Mouse (Mus musculus) lung, embryonic 14.5 days (tissue): ENCODE results near the gene Tmod2. TPM values are rescaled to one million over a fixed set of nuclear protein-coding genes. Genes with fewer than 3 reads are reported as not detected.

Experiments used
- ATAC-seq: fragments of 200-750 bp; cut with Nextera tagmentation; 2 replicates; pipeline ENCODE4 v1.8.0; 2017; ENCODE audit warnings: mild to moderate bottlenecking, moderate TSS enrichment, moderate library complexity; ENCODE audit not compliant: insufficient read depth
- DNase-seq: peaks from one replicate; pipeline ENCODE4 v3.0.0-alpha.2; 2015
- H3K27ac ChIP-seq: fragments of 300-500 bp; sonication (generic); 2 replicates; pipeline ENCODE4 v1.5.1; 2014; ENCODE audit warnings: low read depth, mild to moderate bottlenecking, moderate library complexity
- H3K27me3 ChIP-seq: fragments of 300-500 bp; sonication (generic); 2 replicates; pipeline ENCODE4 v1.6.1; 2014; ENCODE audit warnings: low read length, control low read depth; ENCODE audit not compliant: insufficient read depth
- H3K36me3 ChIP-seq: fragments of 300-500 bp; sonication (generic); 2 replicates; pipeline ENCODE4 v1.6.1; 2014; ENCODE audit warnings: control low read depth; ENCODE audit not compliant: insufficient read depth
- H3K4me1 ChIP-seq: fragments of 300-500 bp; sonication (generic); 2 replicates; pipeline ENCODE4 v1.6.1; 2014; ENCODE audit warnings: antibody characterized with exemption, control low read depth; ENCODE audit not compliant: insufficient read depth
- H3K4me2 ChIP-seq: fragments of 300-500 bp; sonication (generic); 2 replicates; pipeline ENCODE4 v1.6.1; 2014; ENCODE audit warnings: mild to moderate bottlenecking
- H3K4me3 ChIP-seq: fragments of 300-500 bp; sonication (generic); 2 replicates; pipeline ENCODE4 v1.5.1; 2014; ENCODE audit warnings: low read depth, low read length
- H3K9ac ChIP-seq: fragments of 300-500 bp; sonication (generic); 2 replicates; pipeline ENCODE4 v1.6.1; 2014
- H3K9me3 ChIP-seq: fragments of 300-500 bp; sonication (generic); 2 replicates; pipeline ENCODE4 v1.6.1; 2016; ENCODE audit warnings: low read depth, low read length, control low read depth
- CTCF ChIP-seq: IDR thresholded peaks from 2 replicates; pipeline ENCODE4 v1.5.1; 2016; ENCODE audit warnings: antibody characterized with exemption, low read depth
- WGBS: fragments of 180-500 bp; shearing (Covaris S2); extraction: QIAGEN DNeasy Blood & Tissue Kit; methylation state at CpG from one replicate; pipeline ENCODE4 v1.1.7; 2014; 5-methylcytosine and 5-hydroxymethylcytosine counted together
- polyA plus RNA-seq: library from polyadenylated mRNA; unstranded; fragments of >200 nt; fragmentation: Nextera tagmentation; extraction: Ambion mirVana; gene quantifications from 2 replicates; pipeline ENCODE4 v1.2.1, GENCODE M21; 2014

The Tmod2 gene
- polyA plus RNA-seq, 1 experiment from 2014 or later: 8.0 TPM

GRCm38 (mm10) chr9:75589850-75590790 lies 21.0 kb downstream of the Tmod2 start:
- H3K27ac ChIP-seq: no peak overlapping the region
- no peak for TF ChIP-seq CTCF
- 78% methylated on average over 15 of the region's 15 CpGs for WGBS
- ATAC-seq (no peak), DNase-seq (no peak)
- no peaks in the 10 kb centered on the region for H3K9me3 ChIP-seq
- no peaks in the 10 kb centered on the region for H3K36me3 ChIP-seq
- H3K27me3 ChIP-seq: no peaks in the 10 kb centered on the region
- no peak overlapping the region for H3K9ac ChIP-seq
- H3K4me2 ChIP-seq: no peak overlapping the region
- H3K4me3 ChIP-seq: no peak overlapping the region
- no peaks in the 10 kb centered on the region for H3K4me1 ChIP-seq

GRCm38 (mm10) chr9:75581694-75582350 lies 29.3 kb downstream of the Tmod2 start:
- ATAC-seq (peak; percentile 38; the same call in 1 of the 2 replicates), DNase-seq (peak; percentile 78)
- WGBS: 48% methylated on average over 7 of the region's 7 CpGs

GRCm38 (mm10) chr9:75579321-75579720 lies 31.8 kb downstream of the Tmod2 start:
- Histone ChIP-seq H3K27me3 (no peaks in the 10 kb centered on the region), H3K9ac (no peak overlapping the region), H3K27ac (no peak overlapping the region), H3K36me3 (no peaks in the 10 kb centered on the region), H3K4me3 (no peak overlapping the region), H3K4me2 (no peak overlapping the region), H3K4me1 (no peaks in the 10 kb centered on the region), H3K9me3 (no peaks in the 10 kb centered on the region)
- ATAC-seq (no peak), DNase-seq (no peak)
- 82% methylated on average over 6 of the region's 6 CpGs for WGBS
- TF ChIP-seq CTCF: no peak

More at GRCm38 (mm10) chr9:75581694-75582350, 29.3 kb downstream of the Tmod2 start:
- Histone ChIP-seq H3K36me3 (no peaks in the 10 kb centered on the region), H3K27me3 (no peaks in the 10 kb centered on the region), H3K9me3 (no peaks in the 10 kb centered on the region), H3K9ac (no peak overlapping the region), H3K27ac (no peak overlapping the region), H3K4me2 (no peak overlapping the region), H3K4me3 (no peak overlapping the region), H3K4me1 (no peaks in the 10 kb centered on the region)
- peak; percentile 78 for TF ChIP-seq CTCF

- DNase-seq: peak; percentile 32
Observed at GRCm38 (mm10) chr9:75571036-75571942, 39.8 kb downstream of the Tmod2 start.

GRCm38 (mm10) chr9:75568399-75568798 lies 42.7 kb downstream of the Tmod2 start:
- H3K9me3 ChIP-seq: no peaks in the 10 kb centered on the region
- no peak for DNase-seq
- H3K36me3 ChIP-seq: no peaks in the 10 kb centered on the region
- no peaks in the 10 kb centered on the region for H3K27me3 ChIP-seq
- TF ChIP-seq CTCF: no peak
- H3K4me3 ChIP-seq: no peak overlapping the region
- H3K9ac ChIP-seq: no peak overlapping the region
- no peak for ATAC-seq
- no peak overlapping the region for H3K27ac ChIP-seq
- no peak overlapping the region for H3K4me2 ChIP-seq
- WGBS: 94% methylated on average over 6 of the region's 6 CpGs
- H3K4me1 ChIP-seq: no peaks in the 10 kb centered on the region

More at GRCm38 (mm10) chr9:75571036-75571942, 39.8 kb downstream of the Tmod2 start:
- Histone ChIP-seq H3K4me2 (no peak overlapping the region), H3K4me1 (no peaks in the 10 kb centered on the region), H3K9me3 (no peaks in the 10 kb centered on the region), H3K27ac (no peak overlapping the region), H3K36me3 (no peaks in the 10 kb centered on the region), H3K9ac (no peak overlapping the region), H3K4me3 (no peak overlapping the region), H3K27me3 (no peaks in the 10 kb centered on the region)
- no peak for TF ChIP-seq CTCF
- ATAC-seq: peak; percentile 58
- WGBS: 67% methylated on average over 5 of the region's 5 CpGs

- 82% methylated on average over 6 of the region's 6 CpGs for WGBS
- no peaks in the 10 kb centered on the region for H3K27me3 ChIP-seq
Observed at GRCm38 (mm10) chr9:75564892-75565291, 46.2 kb downstream of the Tmod2 start.

More at GRCm38 (mm10) chr9:75564892-75565291, 46.2 kb downstream of the Tmod2 start:
- no peak for DNase-seq
- no peak overlapping the region for H3K27ac ChIP-seq
- no peak overlapping the region for H3K4me2 ChIP-seq
- H3K4me1 ChIP-seq: no peaks in the 10 kb centered on the region
- H3K36me3 ChIP-seq: no peaks in the 10 kb centered on the region
- ATAC-seq: no peak
- no peak overlapping the region for H3K9ac ChIP-seq
- TF ChIP-seq CTCF: no peak
- no peaks in the 10 kb centered on the region for H3K9me3 ChIP-seq
- H3K4me3 ChIP-seq: no peak overlapping the region
